Mouse (Mus musculus) liver, adult 2 months (tissue): ENCODE measurements around the gene Gm12166. TPM values are rescaled to one million over a fixed set of nuclear protein-coding genes. Genes with fewer than 3 reads are reported as not detected.

Experiments used
- DNase-seq: peaks from one replicate; pipeline ENCODE4 v3.0.0-alpha.2; 2011; ENCODE audit warnings: low read depth, low spot score; ENCODE audit errors: extremely low read depth
- H3K27ac ChIP-seq: fragments of 200-500 bp; replicated peaks from 2 replicates; pipeline ENCODE4 v1.5.1; 2012; ENCODE audit warnings: low read depth, mild to moderate bottlenecking, control low read depth, inconsistent platforms, low read length; ENCODE audit not compliant: insufficient read depth
- H3K27me3 ChIP-seq: fragments of 200-500 bp; 2 replicates; pipeline ENCODE4 v1.6.1; 2012; ENCODE audit warnings: mild to moderate bottlenecking, moderate library complexity, low read length, inconsistent platforms; ENCODE audit not compliant: control insufficient read depth, insufficient read depth
- H3K36me3 ChIP-seq: fragments of 200-500 bp; 2 replicates; pipeline ENCODE4 v1.6.1; 2012; ENCODE audit warnings: low read length, inconsistent platforms; ENCODE audit not compliant: control insufficient read depth, insufficient read depth
- H3K4me1 ChIP-seq: fragments of 200-500 bp; 2 replicates; pipeline ENCODE4 v1.6.1; 2011; ENCODE audit warnings: low read length; ENCODE audit not compliant: control insufficient read depth, insufficient read depth
- H3K4me3 ChIP-seq: fragments of 200-500 bp; 2 replicates; pipeline ENCODE4 v1.5.1; 2011; ENCODE audit warnings: low read depth, mild to moderate bottlenecking, control low read depth, low read length, moderate library complexity; ENCODE audit not compliant: insufficient read depth
- H3K79me2 ChIP-seq: fragments of 200-500 bp; 2 replicates; pipeline ENCODE4 v1.6.1; 2012; ENCODE audit warnings: inconsistent platforms, mild to moderate bottlenecking, low read length, moderate library complexity; ENCODE audit not compliant: control insufficient read depth, insufficient read depth
- H3K9ac ChIP-seq: fragments of 200-500 bp; 2 replicates; pipeline ENCODE4 v1.6.1; 2012; ENCODE audit warnings: low read depth, mild to moderate bottlenecking, control low read depth, inconsistent platforms, low read length
- CTCF ChIP-seq: fragments of 200-500 bp; IDR thresholded peaks from 2 replicates; pipeline ENCODE4 v1.5.1; 2011; ENCODE audit warnings: low read depth, low read length, control low read depth
- POLR2A ChIP-seq: fragments of 200-500 bp; IDR thresholded peaks from 2 replicates; pipeline ENCODE4 v1.6.1; 2011; ENCODE audit warnings: low read length, control low read depth; ENCODE audit not compliant: insufficient read depth; ENCODE audit errors: extremely low read depth
- WGBS: fragments of 180-500 bp; shearing (Covaris S2); methylation state at CpG from one replicate; pipeline ENCODE4 v1.1.7; 2018; 5-methylcytosine and 5-hydroxymethylcytosine counted together
- polyA plus RNA-seq: library from polyadenylated mRNA; depleted of rRNA; stranded (reverse); fragments of >200 nt; gene quantifications from 2 replicates; pipeline ENCODE4 v1.2.3, GENCODE M21; 2012
- total RNA-seq: library from RNA; depleted of rRNA; stranded (reverse); fragments of >200 nt; gene quantifications from 2 replicates; pipeline ENCODE4 v1.2.3, GENCODE M21; 2014

Gm12166 gene
- total and polyA plus RNA-seq, 2 experiments = 2.3 to 6.2 TPM

DNA sequence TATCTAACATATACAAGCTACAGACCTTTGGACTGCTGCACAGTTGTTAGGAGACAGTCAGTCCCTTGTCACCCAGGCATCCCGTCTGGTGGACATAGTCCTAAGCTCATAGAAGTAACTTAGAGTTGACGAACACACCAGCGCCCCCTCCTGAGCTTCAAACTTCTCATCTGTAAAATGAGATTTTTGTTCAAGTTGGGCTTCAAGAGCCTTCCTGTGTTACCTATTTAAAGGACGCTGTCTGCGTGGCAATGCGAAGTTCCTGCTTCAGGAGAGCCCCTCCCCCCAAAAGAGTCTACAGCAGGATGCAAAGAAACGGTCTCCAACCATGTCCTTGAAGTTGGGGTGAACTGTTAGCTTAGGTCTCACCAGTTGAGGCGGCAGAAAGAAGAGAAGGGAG is 18.7 kb upstream of the Gm12166 start:
- H3K27ac ChIP-seq = no peak overlapping the region
- WGBS = 78% methylated on average over 8 of the region's 8 CpGs

DNA sequence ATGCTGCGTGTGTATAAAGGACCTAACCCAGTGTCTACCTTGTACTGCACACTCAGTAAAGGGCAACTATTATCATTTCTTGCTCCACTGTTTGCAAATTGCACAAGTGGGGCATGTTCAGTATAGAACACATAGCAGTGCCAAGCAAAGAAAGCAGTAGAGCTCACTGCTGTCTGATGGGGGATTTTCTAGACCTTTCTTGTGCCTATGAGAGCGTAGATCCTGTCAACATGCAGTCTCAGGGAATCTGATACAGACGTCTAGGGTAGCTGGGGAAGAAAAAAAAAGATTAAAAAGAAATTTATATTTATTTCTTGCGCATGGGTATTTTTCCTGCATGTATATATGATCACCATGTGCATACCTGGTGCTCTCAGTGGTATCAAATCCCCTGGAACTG is 18.0 kb upstream of the Gm12166 start:
- Histone ChIP-seq H3K79me2 (no peaks in the 10 kb centered on the region), H3K27me3 (no peaks in the 10 kb centered on the region), H3K27ac (peak overlapping the region; percentile 48), H3K4me3 (no peak overlapping the region), H3K9ac (no peak overlapping the region), H3K4me1 (peaks cover 18% of the 10 kb centered on the region), H3K36me3 (no peaks in the 10 kb centered on the region)
- TF ChIP-seq POLR2A (no peak), CTCF (no peak)
- DNase-seq = no peak
- 76% methylated on average over 4 of the region's 4 CpGs for WGBS

More for the DNA sequence above, 18.7 kb upstream of the Gm12166 start:
- H3K79me2 ChIP-seq = no peaks in the 10 kb centered on the region
- TF ChIP-seq CTCF (no peak), POLR2A (no peak)
- H3K27me3 ChIP-seq = no peaks in the 10 kb centered on the region
- no peak for DNase-seq
- H3K36me3 ChIP-seq = no peaks in the 10 kb centered on the region
- H3K4me1 ChIP-seq = peaks cover 18% of the 10 kb centered on the region
- H3K9ac ChIP-seq = no peak overlapping the region
- H3K4me3 ChIP-seq = no peak overlapping the region

DNA sequence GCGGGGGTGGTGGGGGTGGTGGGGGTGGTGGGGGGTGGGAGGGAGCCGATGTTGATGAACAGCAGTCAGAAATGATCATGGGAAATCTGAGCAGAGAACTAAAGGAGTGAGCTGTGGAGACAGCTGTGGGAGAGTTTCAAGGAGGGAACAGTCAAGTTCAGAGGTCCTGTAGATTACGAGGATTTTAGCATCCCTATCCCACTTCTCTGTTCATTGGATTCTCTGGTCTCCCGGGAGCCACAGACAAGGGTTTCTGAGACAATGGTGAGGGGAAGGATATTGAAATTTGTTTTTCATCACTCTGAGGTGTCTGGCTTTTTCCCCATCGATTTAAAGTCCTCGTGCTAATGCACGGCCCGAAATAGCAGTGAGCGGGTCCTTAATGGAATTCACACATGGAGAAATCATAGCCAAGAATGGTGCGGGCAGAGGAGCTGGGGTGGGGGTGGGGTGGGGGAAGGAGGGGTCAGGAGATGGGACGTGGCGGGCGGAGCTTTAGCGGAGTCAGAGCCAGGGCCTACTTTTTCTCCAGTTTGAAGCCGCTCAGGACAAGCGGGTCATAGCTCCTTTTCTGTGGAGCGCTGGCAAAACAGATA is 17.4 kb upstream of the Gm12166 start:
- DNase-seq = no peak
- 76% methylated on average over 17 of the region's 17 CpGs for WGBS
- Histone ChIP-seq H3K4me3 (no peak overlapping the region), H3K27me3 (no peaks in the 10 kb centered on the region), H3K27ac (peak overlapping the region; percentile 48; the same call in 1 of the 2 replicates), H3K36me3 (no peaks in the 10 kb centered on the region), H3K4me1 (peaks cover 24% of the 10 kb centered on the region), H3K79me2 (no peaks in the 10 kb centered on the region), H3K9ac (no peak overlapping the region)
- TF ChIP-seq POLR2A = no peak
- TF ChIP-seq CTCF = no peak

DNA sequence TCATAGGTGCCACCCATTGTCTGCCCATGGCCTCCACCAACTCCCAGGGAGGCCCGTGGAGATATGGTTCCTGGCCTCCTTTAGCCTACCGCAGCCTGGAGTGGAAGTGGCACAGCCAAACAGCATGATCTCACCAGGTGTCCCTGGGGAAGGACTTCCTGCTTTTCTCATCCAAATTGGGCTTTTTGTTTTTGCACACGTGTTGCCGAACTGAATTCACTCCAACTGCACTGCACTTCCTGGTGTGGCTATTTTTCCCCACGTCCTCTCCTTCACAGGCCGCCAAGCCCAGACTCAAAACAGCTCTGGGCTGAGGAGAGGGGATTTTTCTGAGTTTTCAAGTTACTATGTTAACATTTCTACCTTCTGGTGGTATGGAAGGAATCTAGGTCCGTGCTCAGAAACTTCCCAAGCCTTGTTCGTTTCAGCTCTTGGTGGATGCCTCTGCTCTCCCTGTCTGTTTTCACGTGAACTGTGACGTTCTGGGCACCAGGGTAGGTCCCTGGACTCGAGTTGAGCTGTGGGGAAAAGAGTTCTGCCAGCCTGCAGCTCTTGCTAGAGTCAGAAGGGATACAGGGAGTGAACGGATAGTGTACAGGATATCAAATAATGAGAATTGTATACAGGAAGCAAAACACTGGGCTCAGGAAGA is 16.8 kb upstream of the Gm12166 start:
- no peaks in the 10 kb centered on the region for H3K79me2 ChIP-seq
- H3K27ac ChIP-seq = peak overlapping the region; percentile 49
- H3K27me3 ChIP-seq = no peaks in the 10 kb centered on the region
- 70% methylated on average over 12 of the region's 12 CpGs for WGBS
- H3K36me3 ChIP-seq = no peaks in the 10 kb centered on the region
- no peak for TF ChIP-seq CTCF
- TF ChIP-seq POLR2A = no peak
- H3K9ac ChIP-seq = no peak overlapping the region
- peaks cover 25% of the 10 kb centered on the region for H3K4me1 ChIP-seq
- no peak overlapping the region for H3K4me3 ChIP-seq
- DNase-seq = no peak

DNA sequence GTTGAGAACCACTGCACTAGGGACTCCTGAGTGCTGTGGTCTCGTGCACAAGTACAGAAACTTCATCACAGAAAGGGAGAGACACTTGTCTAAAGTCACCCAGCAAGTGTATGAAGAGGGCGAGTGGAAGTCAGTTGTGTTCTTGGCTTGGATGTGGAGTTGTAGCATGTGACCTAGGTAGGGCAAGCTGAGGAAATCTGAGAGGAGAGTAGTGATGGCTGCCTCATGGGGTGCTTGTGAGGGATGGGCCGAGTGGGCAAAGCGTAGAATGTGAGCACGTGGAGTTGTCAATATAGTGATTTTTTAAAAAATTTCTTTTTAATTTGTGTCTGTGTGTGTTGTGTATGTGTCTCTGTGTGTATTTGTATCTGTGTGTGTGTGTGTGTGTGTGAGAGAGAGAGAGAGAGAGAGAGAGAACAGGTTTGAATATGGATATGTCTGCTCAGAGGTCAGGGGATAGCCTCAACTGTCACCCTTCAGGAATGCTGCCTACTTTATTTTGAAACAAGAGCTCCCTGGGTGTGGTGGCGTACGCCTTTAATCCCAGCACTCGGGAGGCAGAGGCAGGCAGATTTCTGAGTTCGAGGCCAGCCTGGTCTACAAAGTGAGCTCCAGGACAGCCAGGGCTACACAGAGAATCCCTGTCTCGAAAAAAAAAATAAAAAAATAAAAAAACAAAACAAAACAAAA is 15.4 kb upstream of the Gm12166 start:
- H3K9ac ChIP-seq = no peak overlapping the region
- no peaks in the 10 kb centered on the region for H3K79me2 ChIP-seq
- no peak overlapping the region for H3K27ac ChIP-seq
- no peaks in the 10 kb centered on the region for H3K36me3 ChIP-seq
- H3K27me3 ChIP-seq = no peaks in the 10 kb centered on the region
- H3K4me1 ChIP-seq = peaks cover 18% of the 10 kb centered on the region
- 93% methylated on average over 10 of the region's 10 CpGs for WGBS
- no peak overlapping the region for H3K4me3 ChIP-seq
- DNase-seq = no peak
- no peak for TF ChIP-seq POLR2A
- TF ChIP-seq CTCF = no peak
